Mouse (Mus musculus) mouse embryonic stem cell (cell line): ENCODE measurements around the gene Me1.
"Not testable (repeated sequence)": the region's sequence is repeated elsewhere in the genome, so short reads cannot be mapped to it uniquely, and the experiment has no call there.

ENCODE experiments used
- in situ Hi-C, 2 experiments: fragments of 300-500 bp; cut with MboI; formaldehyde crosslinking; loops; 1 replicate in 1 of 2; 3 replicates in 1 of 2; pipeline ENCODE4 v1.14.3; 2019 to 2020; ENCODE audit warnings: low sequenced_read_pairs in 2 of 2, low pct_unique_long_range_greater_than_20kb in 1 of 2, mixed read lengths in 1 of 2; ENCODE audit not compliant: unreplicated experiment in 1 of 2

Gene Me1

GRCm38 (mm10) chr9:86626906-86627305 lies 68.8 kb downstream of the Me1 start:
- in situ Hi-C loops: no loop called here

- in situ Hi-C loops: no loop called here
Measured at GRCm38 (mm10) chr9:86624781-86625180, 71.0 kb downstream of the Me1 start.

- in situ Hi-C loops: no loop called here
Measured at GRCm38 (mm10) chr9:86624039-86624438, 71.7 kb downstream of the Me1 start.

- in situ Hi-C loops: no loop called here
Measured at GRCm38 (mm10) chr9:86622062-86622461, 73.7 kb downstream of the Me1 start.

- in situ Hi-C loops: no loop called here
Measured at GRCm38 (mm10) chr9:86619341-86620139, 76.2 kb downstream of the Me1 start.

- in situ Hi-C loops: no loop called here
Measured at GRCm38 (mm10) chr9:86617837-86618492, 77.8 kb downstream of the Me1 start.

GRCm38 (mm10) chr9:86615765-86616164 lies 80.0 kb downstream of the Me1 start:
- in situ Hi-C loops: no loop called here

GRCm38 (mm10) chr9:86612091-86612490 lies 83.7 kb downstream of the Me1 start:
- in situ Hi-C loops: no loop called here

- in situ Hi-C loops: no loop called here
Measured at GRCm38 (mm10) chr9:86605776-86606175, 90.0 kb downstream of the Me1 start.

- in situ Hi-C loops: no loop called here
Measured at GRCm38 (mm10) chr9:86599723-86600303, 95.9 kb downstream of the Me1 start.

- in situ Hi-C loops: not testable (repeated sequence)
Measured at GRCm38 (mm10) chr9:86596983-86597382, 98.8 kb downstream of the Me1 start.

- in situ Hi-C loops: not testable (repeated sequence)
Measured at GRCm38 (mm10) chr9:86594357-86594767, 101.4 kb downstream of the Me1 start.

GRCm38 (mm10) chr9:86592676-86593668 lies 102.8 kb downstream of the Me1 start:
- in situ Hi-C loops: no loop called here

- in situ Hi-C loops: loop anchor here in 1 of 2 experiments (10.0 kb wide), 1 partner anchor 158 kb away; the partner anchor contains the start of gene Prss35
Measured at GRCm38 (mm10) chr9:86587019-86587795, 108.5 kb downstream of the Me1 start.

GRCm38 (mm10) chr9:86583740-86584139 lies 112.0 kb downstream of the Me1 start:
- in situ Hi-C loops: loop anchor here in 1 of 2 experiments (10.0 kb wide), 1 partner anchor 161 kb away; the partner anchor contains the start of gene Prss35

GRCm38 (mm10) chr9:86579657-86580056 lies 116.1 kb downstream of the Me1 start:
- in situ Hi-C loops: loop anchor here in 1 of 2 experiments (10.0 kb wide), 1 partner anchor 165 kb away; the partner anchor contains the start of gene Prss35

GRCm38 (mm10) chr9:86575178-86575577 lies 120.6 kb downstream of the Me1 start:
- in situ Hi-C loops: no loop called here
